ENCODE assay signal across 9 mouse cellular contexts in the genomic region with DNA sequence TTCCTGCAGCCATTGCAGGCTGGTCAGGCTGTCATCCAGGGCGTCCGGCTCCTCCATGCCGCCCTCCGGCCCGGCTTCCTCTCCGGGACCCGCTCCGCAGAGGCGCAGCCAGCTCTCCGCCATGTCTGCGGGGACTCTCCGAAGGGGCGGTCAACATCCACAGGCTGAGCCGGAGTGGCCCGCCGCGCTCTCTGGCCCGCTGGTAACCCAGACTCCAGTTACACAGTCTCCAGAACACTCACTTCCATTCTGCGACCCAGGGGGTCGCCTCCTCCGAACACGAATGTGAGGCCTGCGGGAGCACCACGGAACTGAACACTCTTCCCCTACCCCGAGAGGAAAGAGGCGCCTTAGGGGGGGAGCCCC. TPM values are rescaled to one million over a fixed set of nuclear protein-coding genes. Genes with fewer than 3 reads are reported as not detected.
DNase-seq lines count a peak whose midpoint lies in the region; ATAC-seq lines count a peak whose summit lies in the region.
"Had no signal": no experiment of that assay in that cellular context is flagged by ENCODE, and none has a peak within 500 bp of the region (broad histone marks: within the 10 kb centered on the region; RNA-seq: fewer than 3 reads in every experiment).

No protein-coding gene starts in this region.

- H3K9ac ChIP-seq in lung, embryonic 16.5 days (ENCODE audit: low read length), result peak overlapping the region; percentile 45
- H3K9ac ChIP-seq in forebrain, embryonic 15.5 days (replicated peaks), result no peak overlapping the region; the same call in 1 of the 2 replicates
- 0 out of 2 replicates have a peak overlapping the region, but pooled peaks have one; percentile 17 for H3K9ac ChIP-seq in liver, embryonic 13.5 days
- H3K9ac ChIP-seq in stomach, embryonic 14.5 days (replicated peaks; ENCODE audit: low read depth, low read length), result no peak overlapping the region; the same call in 1 of the 2 replicates

- H3K27ac ChIP-seq in lung, embryonic 16.5 days (ENCODE audit: low read length), result no peak overlapping the region
- H3K27ac ChIP-seq in forebrain, embryonic 15.5 days (replicated peaks), result no peak overlapping the region
- H3K27ac ChIP-seq in liver, embryonic 13.5 days, result no peak overlapping the region
- no peak overlapping the region for H3K27ac ChIP-seq in stomach, embryonic 14.5 days (ENCODE audit: low read length)

- intact Hi-C loops in left cerebral cortex, postnatal 4 days (cut with DNase I), result no loop called here

- no peaks in the 10 kb centered on the region for H3K36me3 ChIP-seq in lung, embryonic 16.5 days (ENCODE audit: control insufficient read depth, insufficient read depth, low read length)
- H3K36me3 ChIP-seq in forebrain, embryonic 15.5 days, result 0 out of 2 replicates have a peak, but pooled peaks cover 8% of the 10 kb centered on the region
- H3K36me3 ChIP-seq in liver, embryonic 13.5 days, result no peaks in the 10 kb centered on the region
- H3K36me3 ChIP-seq in stomach, embryonic 14.5 days (ENCODE audit: control insufficient read depth, insufficient read depth, low read length), result no peaks in the 10 kb centered on the region

- peaks cover 25% of the 10 kb centered on the region for H3K27me3 ChIP-seq in lung, embryonic 16.5 days (ENCODE audit: control insufficient read depth, insufficient read depth, low read depth, low read length)
- H3K27me3 ChIP-seq in forebrain, embryonic 15.5 days, result peaks cover 16% of the 10 kb centered on the region; the same call in 1 of the 2 replicates
- peaks cover 74% of the 10 kb centered on the region for H3K27me3 ChIP-seq in liver, embryonic 13.5 days
- H3K27me3 ChIP-seq in stomach, embryonic 14.5 days (ENCODE audit: control insufficient read depth, insufficient read depth, low read length), result peaks cover 18% of the 10 kb centered on the region

- DNase-seq in lung, postnatal 25 days (ENCODE audit: low spot score), result no peak
- DNase-seq in liver, embryonic 13.5 days, result no peak
- no peak for DNase-seq in gastrocnemius, postnatal 25 days
- DNase-seq in left cerebral cortex, postnatal 4 days, result no peak
- DNase-seq in frontal cortex, postnatal 36 days (ENCODE audit: low spot score in 2 of 2), result no peak

- peak overlapping the region; percentile 99 for H3K4me2 ChIP-seq in lung, embryonic 16.5 days (ENCODE audit: low read depth, low read length)
- H3K4me2 ChIP-seq in forebrain, embryonic 15.5 days (replicated peaks), result peak overlapping the region; percentile 89
- H3K4me2 ChIP-seq in liver, embryonic 13.5 days, result peak overlapping the region; percentile 97
- peak overlapping the region; percentile 96 for H3K4me2 ChIP-seq in stomach, embryonic 14.5 days (replicated peaks; ENCODE audit: low read depth, low read length)

- WGBS in lung, embryonic 16.5 days, result 2% methylated on average over 26 of the region's 26 CpGs
- WGBS in forebrain, embryonic 15.5 days, result 9% methylated on average over 26 of the region's 26 CpGs
- 10% methylated on average over 26 of the region's 26 CpGs for WGBS in liver, embryonic 13.5 days (ENCODE audit: insufficient replicate concordance)
- WGBS in stomach, embryonic 14.5 days, result 9% methylated on average over 26 of the region's 26 CpGs

- H3K4me1 ChIP-seq in lung, embryonic 16.5 days (replicated peaks; ENCODE audit: control insufficient read depth, insufficient read depth, low read length), result peaks cover 34% of the 10 kb centered on the region
- peaks cover 71% of the 10 kb centered on the region for H3K4me1 ChIP-seq in forebrain, embryonic 15.5 days
- peaks cover 46% of the 10 kb centered on the region for H3K4me1 ChIP-seq in liver, embryonic 13.5 days (replicated peaks)
- peaks cover 33% of the 10 kb centered on the region for H3K4me1 ChIP-seq in stomach, embryonic 14.5 days (ENCODE audit: control insufficient read depth, insufficient read depth, low read length)

- no peak for ATAC-seq in lung, embryonic 16.5 days (ENCODE audit: low read depth)
- no peak for ATAC-seq in forebrain, embryonic 15.5 days (replicated peaks)
- ATAC-seq in liver, embryonic 13.5 days (ENCODE audit: low read depth), result no peak
- no peak for ATAC-seq in stomach, embryonic 14.5 days (ENCODE audit: insufficient number of reproducible peaks, insufficient read depth, low FRiP score, low read depth)

- H3K9me3 ChIP-seq in lung, embryonic 16.5 days (ENCODE audit: control insufficient read depth, low read length), result no peaks in the 10 kb centered on the region
- no peaks in the 10 kb centered on the region for H3K9me3 ChIP-seq in forebrain, embryonic 15.5 days
- H3K9me3 ChIP-seq in liver, embryonic 13.5 days (replicated peaks), result no peaks in the 10 kb centered on the region
- H3K9me3 ChIP-seq in stomach, embryonic 14.5 days (ENCODE audit: control insufficient read depth, low read depth, low read length), result no peaks in the 10 kb centered on the region

- peak overlapping the region; percentile 75 for H3K4me3 ChIP-seq in lung, embryonic 16.5 days (ENCODE audit: low read length)
- peak overlapping the region; percentile 43 for H3K4me3 ChIP-seq in forebrain, embryonic 15.5 days
- H3K4me3 ChIP-seq in liver, embryonic 13.5 days (replicated peaks), result peak overlapping the region; percentile 70
- H3K4me3 ChIP-seq in stomach, embryonic 14.5 days (ENCODE audit: low read depth, low read length), result peak overlapping the region; percentile 20

RNA-seq across cellular contexts. Expression of gene Foxj1, which starts 0.8 kb away (rescaled TPM):
- 22.1 and 24.6 TPM in 2 replicates for polyA plus RNA-seq in lung, embryonic 16.5 days (2015; fragmentation: Nextera tagmentation; extraction: Ambion mirVana)
- polyA plus RNA-seq in forebrain, embryonic 15.5 days (2015; fragmentation: Nextera tagmentation; extraction: Ambion mirVana), result 9.5 and 14.7 TPM in 2 replicates
- 1.1 and 1.2 TPM in 2 replicates for polyA plus RNA-seq in liver, embryonic 13.5 days (2015; fragmentation: Nextera tagmentation; extraction: Ambion mirVana)
- 0.17 and 0.34 TPM in 2 replicates for polyA plus RNA-seq in stomach, embryonic 14.5 days (2014; fragmentation: Nextera tagmentation; extraction: Ambion mirVana)
- total RNA-seq in gastrocnemius, postnatal 25 days (2021), result under 1 TPM in 1 of 2 experiments, not detected in 1; 0.27 TPM
- 1 to 10 TPM; 6.6 to 9.3 TPM for total RNA-seq in left cerebral cortex, postnatal 4 days (2021)

RNA-seq across cellular contexts. Expression of gene Exoc7, which starts 27.4 kb away (rescaled TPM):
- polyA plus RNA-seq in lung, embryonic 16.5 days (2015; fragmentation: Nextera tagmentation; extraction: Ambion mirVana), result 62.8 and 68.5 TPM in 2 replicates
- 109 and 114 TPM in 2 replicates for polyA plus RNA-seq in forebrain, embryonic 15.5 days (2015; fragmentation: Nextera tagmentation; extraction: Ambion mirVana)
- polyA plus RNA-seq in liver, embryonic 13.5 days (2015; fragmentation: Nextera tagmentation; extraction: Ambion mirVana), result 21.3 and 25.1 TPM in 2 replicates
- 67.3 and 72.7 TPM in 2 replicates for polyA plus RNA-seq in stomach, embryonic 14.5 days (2014; fragmentation: Nextera tagmentation; extraction: Ambion mirVana)
- 10 to 100 TPM; 66.5 to 69.1 TPM for total RNA-seq in gastrocnemius, postnatal 25 days (2021)
- total RNA-seq in left cerebral cortex, postnatal 4 days (2021), result 100 to 1,000 TPM; 112 to 117 TPM

RNA-seq across cellular contexts. Expression of gene Galr2, which starts 53.7 kb away (rescaled TPM):
- 0.21 and 0.25 TPM in 2 replicates for polyA plus RNA-seq in lung, embryonic 16.5 days (2015; fragmentation: Nextera tagmentation; extraction: Ambion mirVana)
- 0.29 TPM in 1 of 2 replicates, not detected in the other for polyA plus RNA-seq in forebrain, embryonic 15.5 days (2015; fragmentation: Nextera tagmentation; extraction: Ambion mirVana)
- polyA plus RNA-seq in liver, embryonic 13.5 days (2015; fragmentation: Nextera tagmentation; extraction: Ambion mirVana), result 0.07 TPM in 1 of 2 replicates, not detected in the other
- polyA plus RNA-seq in stomach, embryonic 14.5 days (2014; fragmentation: Nextera tagmentation; extraction: Ambion mirVana), result 0.13 and 0.15 TPM in 2 replicates
- total RNA-seq in gastrocnemius, postnatal 25 days (2021), result under 1 TPM in 1 of 2 experiments, not detected in 1; 0.31 TPM
- under 1 TPM; 0.18 to 0.20 TPM for total RNA-seq in left cerebral cortex, postnatal 4 days (2021)
- polyA plus RNA-seq: cortical plate, adult 2 months had no signal

Comparison
In these comparisons a context has a peak if more than half of its experiments do, and no peak if none do; other contexts are left out.
1. H3K4me3 ChIP-seq: peak in every context shown above with its lines; median percentile 75 in lung, embryonic 16.5 days; 70 in liver, embryonic 13.5 days; 43 in forebrain, embryonic 15.5 days; 20 in stomach, embryonic 14.5 days.
2. H3K9ac ChIP-seq: peak in lung, embryonic 16.5 days (single experiment) and liver, embryonic 13.5 days (single experiment); none in forebrain, embryonic 15.5 days (single experiment) and stomach, embryonic 14.5 days (single experiment).
3. Peak in every context shown above with its lines, with median percentiles within 50 percentile points of each other: H3K4me2 ChIP-seq.